Mouse (Mus musculus) mouse embryonic stem cell (cell line): Measurements from ENCODE around the gene Tas2r120.
"Not testable (repeated sequence)": the region's sequence is repeated elsewhere in the genome, so short reads cannot be mapped to it uniquely, and the experiment has no call there.

ENCODE experiments used
- in situ Hi-C, 2 experiments: fragments of 300-500 bp; cut with MboI; formaldehyde crosslinking; loops; 1 replicate in 1 of 2; 3 replicates in 1 of 2; pipeline ENCODE4 v1.14.3; 2019 to 2020; ENCODE audit warnings: low sequenced_read_pairs in 2 of 2, low pct_unique_long_range_greater_than_20kb in 1 of 2, mixed read lengths in 1 of 2; ENCODE audit not compliant: unreplicated experiment in 1 of 2

The Tas2r120 gene

GRCm38 (mm10) chr6:132656653-132657052 lies at the start of gene Tas2r120:
Tas2r120 (plus strand) TSS chr6:132656953.
- in situ Hi-C loops, result no loop called here

- in situ Hi-C loops, result no loop called here
Measured at GRCm38 (mm10) chr6:132649399-132649798, 7.4 kb upstream of the Tas2r120 start.

- in situ Hi-C loops, result no loop called here
Measured at GRCm38 (mm10) chr6:132651426-132651825, 5.3 kb upstream of the Tas2r120 start, which contains the start of gene A630073D07Rik. A630073D07Rik (minus strand) TSS chr6:132651526.

DNA sequence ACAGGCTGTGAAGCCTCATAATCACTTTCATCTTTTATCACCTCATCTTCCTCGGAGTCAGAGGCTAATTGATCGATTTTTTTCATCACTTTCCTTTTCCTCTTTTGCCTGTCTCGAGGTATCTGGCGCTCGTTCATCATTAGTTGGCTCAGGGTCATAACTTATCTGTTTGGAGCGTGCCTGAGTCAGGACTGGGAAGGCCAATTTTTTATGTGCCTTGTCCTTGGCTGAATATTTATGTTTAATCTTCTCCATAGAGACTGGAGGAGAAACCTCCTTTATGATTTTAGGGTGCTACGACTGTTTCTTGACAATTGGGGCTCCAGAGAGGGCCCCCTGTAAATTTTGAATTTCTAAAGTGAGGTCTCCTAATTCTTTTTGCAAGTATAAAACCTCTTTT lies 34.8 kb downstream of the Tas2r120 start:
- in situ Hi-C loops, result not testable (repeated sequence)

DNA sequence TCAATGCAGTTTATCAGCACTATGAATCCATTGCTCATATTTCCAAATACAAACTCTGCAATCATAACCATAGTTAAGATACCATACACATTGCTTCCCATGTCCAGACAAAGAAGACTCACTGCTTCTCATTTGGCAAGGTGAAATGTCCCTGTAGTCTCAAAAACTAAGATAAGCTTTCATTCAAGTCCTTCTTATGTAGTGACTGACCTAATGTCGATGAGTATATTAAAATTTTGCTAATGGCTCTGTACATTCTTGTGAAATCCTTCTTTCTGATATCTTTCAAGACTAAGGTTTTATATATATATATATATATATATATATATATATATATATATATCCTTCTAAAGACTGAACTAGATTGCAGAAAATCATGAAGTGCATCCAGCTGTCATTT lies 44.2 kb downstream of the Tas2r120 start, which contains the start of gene Tas2r121:
TSS of gene Tas2r121 (minus strand) at position 101 of the 400 bp plus-strand sequence.
- in situ Hi-C loops, result no loop called here
